Mouse (Mus musculus) kidney, adult 18-20 months (tissue): ENCODE measurements around the gene Ntm.

Source experiments
- DNase-seq: peaks from one replicate; pipeline ENCODE4 v3.0.0; 2021

Gene Ntm

GRCm38 (mm10) chr9:29092443-29092842 is 870.5 kb downstream of the Ntm start:
- no peak for DNase-seq

- DNase-seq: no peak
These were observed 874.3 kb downstream of the Ntm start for GRCm38 (mm10) chr9:29088657-29089056.

DNA sequence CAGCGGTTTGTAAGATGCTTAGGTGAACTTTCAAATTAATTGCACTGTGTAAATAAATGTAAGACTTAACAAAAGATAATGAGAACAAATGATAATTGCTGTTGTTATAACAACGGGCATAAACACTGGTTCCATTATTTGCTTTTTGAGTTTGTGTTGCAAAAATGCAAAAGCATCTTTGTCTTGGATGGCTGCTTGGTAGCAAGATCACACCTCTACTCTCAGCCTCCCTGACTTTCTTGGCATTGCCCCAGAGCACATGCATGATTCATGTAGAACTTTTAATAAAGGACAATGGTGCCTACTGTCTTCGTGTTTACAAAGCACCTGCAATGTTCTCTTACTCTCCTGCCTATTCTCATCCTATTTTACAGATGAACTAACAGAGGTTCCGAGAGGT is 875.3 kb downstream of the Ntm start:
- no peak for DNase-seq

GRCm38 (mm10) chr9:29087171-29087570 is 875.8 kb downstream of the Ntm start:
- no peak for DNase-seq

GRCm38 (mm10) chr9:29075924-29076577 is 886.9 kb downstream of the Ntm start:
- DNase-seq: no peak

- no peak for DNase-seq
These were observed 887.7 kb downstream of the Ntm start for GRCm38 (mm10) chr9:29075243-29075642.

DNA sequence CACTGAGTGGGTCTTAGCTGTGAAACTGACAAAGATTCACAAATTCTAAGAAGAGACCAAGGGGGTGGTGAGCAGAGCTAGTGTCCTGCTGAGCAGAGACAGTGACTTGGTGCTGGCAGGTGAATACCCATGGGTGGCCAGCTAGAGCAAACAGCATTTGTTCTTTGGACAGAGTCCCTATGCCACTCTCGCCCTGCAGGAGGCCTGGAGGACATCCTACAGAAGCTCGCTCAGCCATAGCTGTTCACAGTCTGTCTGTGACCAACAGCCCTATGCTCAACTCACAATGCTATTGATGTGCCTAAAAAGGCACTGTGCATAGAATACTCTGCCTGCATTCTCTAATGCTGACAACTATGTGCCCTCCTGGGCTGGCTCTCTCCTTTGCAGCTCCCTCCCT is 888.4 kb downstream of the Ntm start:
- DNase-seq: no peak

- DNase-seq: no peak
These were observed 890.9 kb downstream of the Ntm start for GRCm38 (mm10) chr9:29071997-29072396.

DNA sequence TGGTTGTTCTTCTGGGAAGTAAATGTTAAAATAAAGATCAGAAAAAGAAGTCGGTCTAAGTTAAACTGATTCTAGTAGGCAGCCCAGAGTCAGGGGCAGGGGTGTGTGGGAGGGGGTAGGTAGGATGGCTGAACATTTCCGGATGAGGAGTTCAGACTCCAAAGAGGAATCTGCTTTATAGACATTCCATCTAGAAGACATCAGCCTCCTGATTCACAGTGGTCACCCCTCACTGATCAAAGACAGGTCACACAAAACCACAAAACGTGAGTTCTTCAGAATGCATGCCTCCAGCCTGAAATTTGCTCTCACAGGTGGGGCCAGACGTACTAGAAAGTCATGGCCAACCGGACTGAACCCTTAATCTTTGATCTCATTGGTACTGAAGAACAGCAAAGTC is 895.4 kb downstream of the Ntm start:
- DNase-seq: no peak

- no peak for DNase-seq
These were observed 902.6 kb downstream of the Ntm start for GRCm38 (mm10) chr9:29060293-29060692.

GRCm38 (mm10) chr9:29058811-29059210 is 904.1 kb downstream of the Ntm start:
- DNase-seq: no peak

GRCm38 (mm10) chr9:29055637-29056036 is 907.3 kb downstream of the Ntm start:
- no peak for DNase-seq

DNA sequence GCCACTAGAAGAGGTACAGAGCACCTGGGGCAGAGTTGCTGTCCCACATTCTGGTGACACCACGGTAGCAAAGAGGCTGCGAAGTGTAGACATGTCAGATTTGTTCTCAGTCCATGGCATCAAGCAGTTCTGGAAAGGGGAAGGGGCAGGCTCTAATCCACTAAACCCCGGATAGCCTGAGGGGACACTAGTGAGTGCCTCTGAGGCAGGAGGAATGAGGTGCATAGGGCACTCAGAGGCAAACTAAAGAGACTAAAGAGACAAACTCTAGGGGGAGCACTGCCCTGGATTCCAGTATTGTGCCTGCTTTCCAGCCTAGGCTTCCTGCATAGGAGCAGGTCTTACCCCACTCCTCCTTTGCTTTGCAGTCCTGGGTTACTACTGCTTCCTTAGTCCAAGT is 926.5 kb downstream of the Ntm start:
- no peak for DNase-seq

DNA sequence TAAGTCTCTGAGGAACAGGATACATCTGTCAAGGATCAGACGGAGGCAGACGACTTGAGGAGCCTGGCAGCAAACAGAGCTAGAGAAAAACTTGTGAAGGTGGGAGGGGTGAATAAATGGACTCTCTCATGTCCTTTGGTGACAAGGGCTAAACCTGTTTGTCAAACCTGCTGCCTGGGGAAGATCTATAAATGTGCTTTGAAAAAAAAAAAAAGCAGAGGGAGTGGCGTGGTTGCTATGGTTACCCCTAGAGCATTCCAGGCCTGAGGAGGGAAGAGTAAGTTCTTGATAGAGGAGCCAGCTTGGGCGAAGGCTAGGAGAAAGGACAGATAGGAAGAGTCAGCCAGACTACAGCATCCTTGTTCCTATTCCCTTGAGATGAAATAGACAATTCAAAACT is 926.9 kb downstream of the Ntm start:
- DNase-seq: no peak

GRCm38 (mm10) chr9:29026410-29026809 is 936.5 kb downstream of the Ntm start:
- no peak for DNase-seq

DNA sequence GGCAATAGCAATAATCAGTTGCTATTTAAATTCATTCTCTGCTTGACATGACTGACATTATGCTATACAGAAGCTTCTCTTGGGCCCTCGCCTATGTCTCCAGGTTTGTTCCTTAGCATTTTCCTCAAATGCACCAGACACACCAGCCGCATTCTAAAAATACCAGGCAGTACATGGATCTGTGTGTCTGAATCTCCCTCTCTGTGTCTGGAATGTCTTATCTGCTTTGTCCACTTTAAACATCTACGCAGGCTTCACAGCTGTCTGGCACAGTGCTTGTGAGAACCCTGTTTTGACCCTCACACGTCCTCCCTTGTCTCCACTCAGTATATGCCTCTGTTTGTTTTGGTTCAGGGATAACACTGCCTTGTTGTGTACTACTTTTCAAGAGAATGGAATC is 937.3 kb downstream of the Ntm start:
- no peak for DNase-seq

GRCm38 (mm10) chr9:29025104-29025503 is 937.8 kb downstream of the Ntm start:
- DNase-seq: no peak

GRCm38 (mm10) chr9:29016879-29017278 is 946.1 kb downstream of the Ntm start:
- DNase-seq: no peak

GRCm38 (mm10) chr9:29013881-29014280 is 949.1 kb downstream of the Ntm start:
- DNase-seq: no peak

DNA sequence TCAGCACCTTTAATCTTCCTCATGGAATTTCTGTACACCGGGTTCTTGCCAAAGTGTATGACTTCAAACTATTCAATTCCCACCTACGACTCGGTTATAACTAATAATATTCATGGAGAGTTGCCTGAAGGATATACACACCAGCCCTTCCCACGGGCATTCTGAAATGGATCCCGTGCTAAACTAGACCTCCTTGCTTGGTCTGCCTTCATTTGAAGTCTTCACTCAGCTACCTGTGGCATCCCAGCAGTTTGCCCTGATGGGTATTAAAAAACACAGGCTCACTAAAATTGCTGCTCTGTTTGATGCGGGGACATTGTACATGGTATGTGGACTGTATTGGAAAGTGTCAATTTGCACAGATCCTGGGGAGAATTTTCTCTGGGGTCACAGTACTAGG is 950.4 kb downstream of the Ntm start:
- DNase-seq: no peak

GRCm38 (mm10) chr9:29011476-29011875 is 951.5 kb downstream of the Ntm start:
- DNase-seq: no peak

DNA sequence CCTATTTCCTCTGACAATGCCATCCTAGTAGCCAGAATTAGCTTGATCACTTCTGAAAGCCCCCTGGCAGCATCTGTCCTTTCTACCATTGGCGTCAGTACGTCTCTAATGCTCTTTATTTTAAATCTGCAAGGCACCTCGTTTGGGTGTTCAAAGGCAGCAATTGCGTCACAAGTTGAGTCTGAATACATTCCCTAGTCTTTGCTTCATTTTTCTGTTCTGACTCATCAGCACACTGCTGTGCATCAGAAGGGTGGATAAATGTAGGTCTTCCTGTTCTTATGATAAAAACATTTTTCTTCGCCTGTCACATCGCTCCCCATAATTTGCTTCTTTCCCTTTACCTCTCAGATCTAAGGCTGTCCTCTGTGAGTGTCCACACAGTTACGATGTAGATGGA is 958.4 kb downstream of the Ntm start:
- no peak for DNase-seq

GRCm38 (mm10) chr9:28999951-29000351 is 963.0 kb downstream of the Ntm start:
- no peak for DNase-seq

GRCm38 (mm10) chr9:28977275-28977674 is 985.7 kb downstream of the Ntm start:
- no peak for DNase-seq

- DNase-seq: no peak
These were observed 993.5 kb downstream of the Ntm start for GRCm38 (mm10) chr9:28969455-28969854.
